Mouse (Mus musculus): ENCODE results near the gene Usp45.

DNA sequence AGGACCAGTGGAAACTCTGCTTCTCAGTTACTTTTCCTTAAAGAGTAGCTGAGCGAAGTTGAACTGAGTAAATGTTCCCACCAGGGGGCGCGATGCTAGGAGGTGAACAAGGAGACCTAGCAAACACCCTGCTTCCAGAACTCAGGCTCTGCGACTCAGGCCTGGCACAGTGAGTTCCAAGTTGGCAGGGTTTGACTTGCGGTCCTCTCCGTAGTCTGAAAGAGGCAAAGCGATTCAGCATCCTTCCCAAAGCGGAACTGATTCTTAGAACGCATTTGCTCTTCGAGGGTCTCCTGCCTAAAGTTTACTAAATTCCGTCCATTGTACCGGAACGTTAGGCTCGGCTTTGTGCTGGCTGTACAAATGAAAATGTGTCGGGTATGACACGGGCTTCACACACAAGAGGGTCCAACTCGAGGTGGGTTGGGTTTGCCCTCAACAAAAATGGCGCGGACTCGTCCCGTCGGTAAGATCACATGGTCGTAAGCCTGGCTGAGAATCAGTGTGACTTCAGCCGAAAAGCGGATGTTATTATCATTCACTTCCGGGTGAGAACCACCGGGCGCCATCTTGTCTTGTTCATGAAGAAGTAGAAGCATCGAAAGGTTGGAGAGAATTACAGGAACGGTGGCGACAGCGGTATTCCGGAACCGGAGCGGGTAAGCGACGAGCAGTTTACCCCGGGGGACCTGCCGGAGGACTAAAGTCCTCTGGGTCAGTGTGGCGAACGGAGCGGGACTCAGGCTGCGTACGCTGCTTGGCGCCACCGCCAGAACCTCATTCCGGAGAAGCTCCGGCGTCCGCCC, 80.7 kb downstream of the Usp45 start, which contains the start of gene Pnisr:
- no peak for TF ChIP-seq ZNF384 (IDR thresholded peaks at IDR 0.05; ENCODE audit: low read depth, low read length)
- peak; percentile 89 for TF ChIP-seq HCFC1 (IDR thresholded peaks at IDR 0.05; ENCODE audit: borderline replicate concordance, insufficient read depth, low read length)
- peak; percentile 20; the same call in 1 of the 2 replicates for TF ChIP-seq ZC3H11A (IDR thresholded peaks at IDR 0.05; ENCODE audit: borderline replicate concordance, low read depth, low read length)

Measured in ES-E14 (cell line).